Mouse (Mus musculus): ENCODE data around the gene Atp5h. TPM values are rescaled to one million over a fixed set of nuclear protein-coding genes. Genes with fewer than 3 reads are reported as not detected.

The Atp5h gene
- 530 TPM for polyA plus RNA-seq (2012; fragmentation: generic; extraction: Trizol)
- long read RNA-seq, experiment 1, transcript Atp5h-201 (6 exons, 625 nt) = major isoform, 192 of 249 reads
- long read RNA-seq, experiment 1, transcript Atp5h-204 (4 exons, 510 nt) = minor isoform, 15 of 249 reads
- long read RNA-seq, experiment 1, transcript Atp5h-208 (5 exons, 486 nt) = minor isoform, 20 of 249 reads
- long read RNA-seq, experiment 1, partial matches to known transcripts = 0 of 249 reads
- long read RNA-seq, experiment 1, other reads (novel, unspliced or antisense) = 19 of 249 reads
- long read RNA-seq, experiment 2, transcript Atp5h-201 (6 exons, 625 nt) = major isoform, 31 of 36 reads
- long read RNA-seq, experiment 2, partial matches to known transcripts = 0 of 36 reads
- long read RNA-seq, experiment 2, other reads (novel, unspliced or antisense) = 1 of 36 reads

DNA sequence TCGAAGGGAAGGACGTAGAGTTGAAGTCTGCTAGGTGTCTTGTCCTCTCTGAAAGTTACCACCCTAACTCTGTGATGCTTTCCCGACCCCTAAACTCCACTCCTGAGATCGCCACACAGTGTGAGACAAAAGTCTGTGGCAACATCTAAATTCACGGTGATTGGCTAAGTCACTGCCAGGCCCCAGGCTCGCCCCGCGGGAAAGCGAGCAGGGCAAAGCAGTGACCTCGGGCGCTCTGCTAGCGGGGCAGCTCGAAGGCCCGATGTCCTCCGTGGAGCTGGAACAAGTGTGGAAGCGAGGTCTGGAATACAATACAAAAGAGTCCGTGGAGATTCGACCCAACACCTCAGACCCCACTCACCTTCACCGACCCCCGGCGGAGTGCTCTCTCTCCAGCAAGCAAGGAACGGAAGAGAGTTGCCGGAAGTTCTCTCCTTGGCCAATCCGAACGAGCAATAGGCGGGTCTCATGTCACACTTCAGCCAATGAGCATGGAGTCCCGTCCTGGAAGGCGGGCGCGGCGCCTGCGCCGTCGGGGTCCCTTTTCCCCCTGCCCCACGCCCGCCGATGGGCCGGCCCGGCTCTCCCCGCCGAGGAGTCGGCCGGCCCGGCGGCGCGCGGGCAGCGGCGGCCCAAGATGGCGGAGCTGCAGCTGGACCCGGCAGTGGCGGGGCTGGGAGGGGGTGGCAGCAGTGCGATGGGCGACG lies at the start of gene Atp5h, which contains the start of gene Kctd2:
TSS of gene Atp5h (minus strand) at position 432 of the 707 bp plus-strand sequence.
TSS of gene Kctd2 (plus strand) at position 598 of the 707 bp plus-strand sequence.
- H3K79me3 ChIP-seq (ENCODE audit: low read depth) = peaks cover 22% of the 10 kb centered on the region
- H3K36me3 ChIP-seq (ENCODE audit: control insufficient read depth, insufficient read depth) = peaks cover 50% of the 10 kb centered on the region
- H3K4me3 ChIP-seq (ENCODE audit: insufficient read depth, poor library complexity, severe bottlenecking) = peak within 1 kb of the TSS; percentile 97
- H3ac ChIP-seq (ENCODE audit: control insufficient read depth, insufficient read length, low read depth) = peak within 1 kb of the TSS; percentile 98
- no peaks in the 10 kb centered on the region for H3K27me3 ChIP-seq (ENCODE audit: control insufficient read depth, insufficient read depth, insufficient read length)
- no peak for TF ChIP-seq MAX (IDR thresholded peaks at IDR 0.05)
- no peak for TF ChIP-seq MYOD1 (IDR thresholded peaks at IDR 0.05; ENCODE audit: control insufficient read depth, insufficient read length, low read depth)
- TF ChIP-seq MYOG (IDR thresholded peaks at IDR 0.05; ENCODE audit: control insufficient read depth, extremely low read depth, insufficient read length) = no peak
- TF ChIP-seq FOSL1 (IDR thresholded peaks at IDR 0.05; ENCODE audit: insufficient read depth, low read length, poor library complexity, severe bottlenecking) = no peak
- no peak for TF ChIP-seq CTCF (IDR thresholded peaks at IDR 0.05; ENCODE audit: control insufficient read depth, insufficient read depth, insufficient read length)
- TF ChIP-seq USF1 (IDR thresholded peaks at IDR 0.05; ENCODE audit: low read depth) = peak; percentile 64
- peak; percentile 5 for TF ChIP-seq CEBPB (IDR thresholded peaks at IDR 0.05; ENCODE audit: low read depth)
- peaks cover 54% of the 10 kb centered on the region for H3K79me2 ChIP-seq (ENCODE audit: control insufficient read depth, insufficient read depth)

DNA sequence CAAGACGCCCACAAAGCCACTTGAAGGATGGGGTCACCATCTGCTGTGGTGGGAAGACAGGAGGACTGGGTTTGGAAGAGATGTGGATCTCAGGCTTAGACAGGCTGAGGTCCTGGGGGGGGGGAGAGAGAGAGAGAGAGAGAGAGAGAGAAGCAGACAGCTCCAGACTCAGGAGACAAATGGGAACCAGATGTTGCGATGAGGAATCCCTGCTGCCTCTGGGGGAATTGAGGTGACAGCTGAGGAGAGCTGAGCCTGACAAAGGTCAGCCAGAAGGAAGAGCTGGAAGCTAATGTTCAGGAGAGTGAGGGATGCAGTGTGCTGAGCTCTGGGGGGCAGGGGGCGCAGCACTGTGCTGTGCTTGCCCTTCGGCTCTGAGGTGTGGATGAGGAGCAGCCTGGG lies 47.5 kb upstream of the Atp5h start:
- no peak for TF ChIP-seq MYOG (IDR thresholded peaks at IDR 0.05; ENCODE audit: control insufficient read depth, extremely low read depth, insufficient read length)
- no peak for TF ChIP-seq USF1 (IDR thresholded peaks at IDR 0.05; ENCODE audit: low read depth)
- no peak for TF ChIP-seq CEBPB (IDR thresholded peaks at IDR 0.05; ENCODE audit: low read depth)
- no peak for TF ChIP-seq MYOD1 (IDR thresholded peaks at IDR 0.05; ENCODE audit: control insufficient read depth, insufficient read length, low read depth)
- H3K4me3 ChIP-seq (ENCODE audit: insufficient read depth, poor library complexity, severe bottlenecking) = no peak overlapping the region
- H3K79me3 ChIP-seq (ENCODE audit: low read depth) = no peaks in the 10 kb centered on the region
- H3K27me3 ChIP-seq (ENCODE audit: control insufficient read depth, insufficient read depth, insufficient read length) = peaks cover 13% of the 10 kb centered on the region
- no peaks in the 10 kb centered on the region for H3K79me2 ChIP-seq (ENCODE audit: control insufficient read depth, insufficient read depth)
- no peaks in the 10 kb centered on the region for H3K36me3 ChIP-seq (ENCODE audit: control insufficient read depth, insufficient read depth)
- H3ac ChIP-seq (ENCODE audit: control insufficient read depth, insufficient read length, low read depth) = no peak overlapping the region

GRCm38 (mm10) chr11:115464851-115465250 lies 45.1 kb upstream of the Atp5h start:
- TF ChIP-seq MYOG (IDR thresholded peaks at IDR 0.05; ENCODE audit: control insufficient read depth, extremely low read depth, insufficient read length) (no peak), FOSL1 (IDR thresholded peaks at IDR 0.05; ENCODE audit: insufficient read depth, low read length, poor library complexity, severe bottlenecking) (no peak), CEBPB (IDR thresholded peaks at IDR 0.05; ENCODE audit: low read depth) (no peak), MYOD1 (IDR thresholded peaks at IDR 0.05; ENCODE audit: control insufficient read depth, insufficient read length, low read depth) (no peak), CTCF (IDR thresholded peaks at IDR 0.05; ENCODE audit: control insufficient read depth, insufficient read depth, insufficient read length) (no peak), MAX (IDR thresholded peaks at IDR 0.05) (no peak)
- H3K27me3 ChIP-seq (ENCODE audit: control insufficient read depth, insufficient read depth, insufficient read length) = peaks cover 17% of the 10 kb centered on the region

GRCm38 (mm10) chr11:115463397-115463796 lies 43.6 kb upstream of the Atp5h start:
- TF ChIP-seq CTCF (IDR thresholded peaks at IDR 0.05; ENCODE audit: control insufficient read depth, insufficient read depth, insufficient read length) (no peak), MYOG (IDR thresholded peaks at IDR 0.05; ENCODE audit: control insufficient read depth, extremely low read depth, insufficient read length) (no peak), CEBPB (IDR thresholded peaks at IDR 0.05; ENCODE audit: low read depth) (no peak)
- H3ac ChIP-seq (ENCODE audit: control insufficient read depth, insufficient read length, low read depth) = no peak overlapping the region

More at GRCm38 (mm10) chr11:115464851-115465250, 45.1 kb upstream of the Atp5h start:
- Histone ChIP-seq H3K79me2 (ENCODE audit: control insufficient read depth, insufficient read depth) (no peaks in the 10 kb centered on the region), H3ac (ENCODE audit: control insufficient read depth, insufficient read length, low read depth) (no peak overlapping the region), H3K79me3 (ENCODE audit: low read depth) (no peaks in the 10 kb centered on the region), H3K4me3 (ENCODE audit: insufficient read depth, poor library complexity, severe bottlenecking) (no peak overlapping the region), H3K36me3 (ENCODE audit: control insufficient read depth, insufficient read depth) (no peaks in the 10 kb centered on the region)

DNA sequence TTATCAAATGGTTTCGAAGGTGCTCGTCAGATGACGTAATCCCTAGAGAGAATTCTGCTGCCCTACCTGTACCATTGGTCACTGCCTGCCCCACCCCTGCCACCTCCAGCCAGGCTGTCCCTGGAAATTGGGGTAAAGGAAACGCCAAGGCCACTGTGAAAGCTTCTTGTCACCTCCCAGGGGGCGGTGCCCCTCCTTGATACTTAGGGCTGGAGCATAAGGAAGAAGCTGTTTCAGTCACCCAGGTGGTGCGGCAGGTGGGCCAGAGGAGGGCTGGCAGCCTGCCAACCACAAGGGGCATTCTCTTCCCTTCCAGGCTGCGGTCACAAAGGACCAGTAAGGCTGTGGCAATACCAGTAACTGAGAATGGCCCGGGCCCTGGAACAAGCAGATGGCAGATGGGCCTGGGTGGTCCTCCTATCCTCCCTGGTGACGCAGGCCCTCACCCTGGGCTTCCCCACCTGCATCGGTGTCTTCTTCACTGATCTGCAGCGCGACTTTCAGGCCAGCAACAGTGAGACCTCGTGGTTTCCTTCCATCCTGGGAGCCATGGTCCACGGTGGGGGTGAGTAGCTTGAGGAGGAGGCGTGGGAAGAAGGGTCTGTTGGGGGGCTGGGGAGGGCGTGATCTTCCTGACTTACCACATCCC lies 42.6 kb upstream of the Atp5h start, which contains the start of gene Slc16a5:
TSS of gene Slc16a5 (plus strand) at position 232 of the 649 bp plus-strand sequence.
- no peak for TF ChIP-seq FOSL1 (IDR thresholded peaks at IDR 0.05; ENCODE audit: insufficient read depth, low read length, poor library complexity, severe bottlenecking)
- no peak for TF ChIP-seq CTCF (IDR thresholded peaks at IDR 0.05; ENCODE audit: control insufficient read depth, insufficient read depth, insufficient read length)
- TF ChIP-seq CEBPB (IDR thresholded peaks at IDR 0.05; ENCODE audit: low read depth) = no peak
- TF ChIP-seq MAX (IDR thresholded peaks at IDR 0.05) = no peak
- no peak for TF ChIP-seq MYOD1 (IDR thresholded peaks at IDR 0.05; ENCODE audit: control insufficient read depth, insufficient read length, low read depth)
- TF ChIP-seq MYOG (IDR thresholded peaks at IDR 0.05; ENCODE audit: control insufficient read depth, extremely low read depth, insufficient read length) = no peak
- TF ChIP-seq USF1 (IDR thresholded peaks at IDR 0.05; ENCODE audit: low read depth) = no peak
- Histone ChIP-seq H3K79me3 (ENCODE audit: low read depth) (no peaks in the 10 kb centered on the region), H3K79me2 (ENCODE audit: control insufficient read depth, insufficient read depth) (no peaks in the 10 kb centered on the region), H3K27me3 (ENCODE audit: control insufficient read depth, insufficient read depth, insufficient read length) (peaks cover 26% of the 10 kb centered on the region), H3K4me3 (ENCODE audit: insufficient read depth, poor library complexity, severe bottlenecking) (no peak within 1 kb of the TSS), H3K36me3 (ENCODE audit: control insufficient read depth, insufficient read depth) (no peaks in the 10 kb centered on the region), H3ac (ENCODE audit: control insufficient read depth, insufficient read length, low read depth) (no peak within 1 kb of the TSS)

More at GRCm38 (mm10) chr11:115463397-115463796, 43.6 kb upstream of the Atp5h start:
- Histone ChIP-seq H3K4me3 (ENCODE audit: insufficient read depth, poor library complexity, severe bottlenecking) (no peak overlapping the region), H3K36me3 (ENCODE audit: control insufficient read depth, insufficient read depth) (no peaks in the 10 kb centered on the region), H3K27me3 (ENCODE audit: control insufficient read depth, insufficient read depth, insufficient read length) (peaks cover 22% of the 10 kb centered on the region), H3K79me3 (ENCODE audit: low read depth) (no peaks in the 10 kb centered on the region), H3K79me2 (ENCODE audit: control insufficient read depth, insufficient read depth) (no peaks in the 10 kb centered on the region)
